Mouse (Mus musculus): ENCODE results near the gene Aldh1l2.

Aldh1l2 gene

DNA sequence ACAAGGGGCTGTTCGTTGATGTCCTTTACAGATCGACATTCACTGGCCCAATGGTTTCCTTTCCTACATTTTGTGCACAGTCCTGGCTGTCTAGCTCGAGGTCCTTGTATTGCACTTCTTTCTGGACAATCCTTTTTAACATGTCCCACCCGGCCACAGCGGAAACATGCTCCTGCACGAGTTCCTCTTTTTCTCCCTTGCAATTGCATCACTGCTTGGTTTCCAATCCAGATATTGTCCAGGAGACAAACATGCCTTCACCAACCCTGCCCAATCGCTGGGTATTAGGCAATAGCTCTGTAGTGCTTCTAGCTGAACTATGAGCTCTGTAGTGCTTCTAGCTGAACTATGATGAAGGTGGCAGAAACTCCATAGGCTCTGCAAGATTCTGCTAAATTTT, 85.4 kb downstream of the Aldh1l2 start:
- DNase-seq: no peak

All from lung, postnatal 4 days (tissue).